Comparison of ENCODE assay signal across 8 mouse cellular contexts in the genomic region with DNA sequence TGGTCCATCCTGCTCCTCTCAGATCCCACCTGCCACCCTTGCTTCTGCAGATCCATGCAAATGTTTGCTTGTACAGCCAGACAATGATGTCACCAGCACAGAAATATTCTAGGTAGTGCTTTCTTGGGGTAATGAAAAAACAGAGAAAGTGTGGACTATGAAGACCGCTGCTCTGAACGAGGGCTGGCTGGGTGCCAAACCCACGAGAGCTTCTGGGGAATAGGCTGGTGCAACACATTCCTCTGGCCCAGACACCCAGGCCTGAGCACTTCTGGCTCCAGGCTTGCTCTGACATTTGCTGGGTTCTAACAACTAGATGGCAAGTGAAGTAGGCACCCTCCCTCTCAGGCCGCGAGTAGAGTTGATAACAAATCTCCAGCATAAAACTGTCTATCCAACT. TPM values are rescaled to one million over a fixed set of nuclear protein-coding genes. Genes with fewer than 3 reads are reported as not detected.
DNase-seq lines count a peak whose midpoint lies in the region; ATAC-seq and TF ChIP-seq lines count a peak whose summit lies in the region.

No protein-coding gene starts in this region.

- peaks cover 21% of the 10 kb centered on the region for H3K79me2 ChIP-seq in CH12.LX (replicated peaks; ENCODE audit: control insufficient read depth, extremely low read depth, insufficient read depth, poor library complexity, severe bottlenecking)

- no peak overlapping the region for H3K27ac ChIP-seq in hindbrain, embryonic 14.5 days
- no peak overlapping the region for H3K27ac ChIP-seq in hindbrain, embryonic 12.5 days
- H3K27ac ChIP-seq in CH12.LX (ENCODE audit: insufficient read depth, low read depth) = no peak overlapping the region
- 0 out of 2 replicates have a peak overlapping the region, but pooled peaks have one; percentile 10 for H3K27ac ChIP-seq in kidney, postnatal 0 days

- ATAC-seq in hindbrain, embryonic 14.5 days (ENCODE audit: low FRiP score) = no peak; the same call in 1 of the 2 replicates
- ATAC-seq in hindbrain, embryonic 12.5 days (ENCODE audit: low FRiP score) = no peak
- ATAC-seq in granulocyte monocyte progenitor cell, adult 5-6 weeks (replicated peaks; ENCODE audit: poor library complexity, severe bottlenecking) = peak; percentile 65
- 0 out of 2 replicates have a peak, but pooled peaks have one; percentile 33 for ATAC-seq in kidney, postnatal 0 days (replicated peaks; ENCODE audit: low FRiP score, low read depth)

- in situ Hi-C loops in CH12.LX (cut with MboI; ENCODE audit: low pct_ligation_motif_present, low pct_unique_long_range_greater_than_20kb, low sequenced_read_pairs) = loop anchor here (10.0 kb wide), 1 partner anchor 81 kb away; no protein-coding TSS in a partner anchor

- H3K27me3 ChIP-seq in hindbrain, embryonic 14.5 days (ENCODE audit: control insufficient read depth, insufficient read depth, low read length) = no peaks in the 10 kb centered on the region
- H3K27me3 ChIP-seq in hindbrain, embryonic 12.5 days = no peaks in the 10 kb centered on the region
- H3K27me3 ChIP-seq in CH12.LX (replicated peaks) = no peaks in the 10 kb centered on the region
- H3K27me3 ChIP-seq in kidney, postnatal 0 days (ENCODE audit: insufficient read depth, low read length) = no peaks in the 10 kb centered on the region

- WGBS in hindbrain, embryonic 14.5 days = 41% methylated on average over 5 of the region's 5 CpGs
- 54% methylated on average over 5 of the region's 5 CpGs for WGBS in hindbrain, embryonic 12.5 days
- WGBS in kidney, postnatal 0 days = 17% methylated on average over 5 of the region's 5 CpGs

- H3K4me2 ChIP-seq in hindbrain, embryonic 14.5 days (replicated peaks) = no peak overlapping the region
- no peak overlapping the region for H3K4me2 ChIP-seq in hindbrain, embryonic 12.5 days (replicated peaks)
- no peak overlapping the region for H3K4me2 ChIP-seq in CH12.LX (ENCODE audit: insufficient read depth, low read depth, poor library complexity, severe bottlenecking)
- no peak overlapping the region for H3K4me2 ChIP-seq in kidney, postnatal 0 days (ENCODE audit: low read length)

- no peak for TF ChIP-seq POLR2A in CH12.LX (IDR thresholded peaks at IDR 0.05; ENCODE audit: low read depth, low read length)

- peak; percentile 43 for DNase-seq in hindbrain, embryonic 14.5 days (ENCODE audit: low spot score)
- DNase-seq in CH12.LX (ENCODE audit: extremely low read depth) = peak; percentile 25
- peak; percentile 46 to 63 for DNase-seq in cerebellum, adult 18-20 months
- peak; percentile 48 for DNase-seq in kidney, postnatal 0 days (ENCODE audit: low spot score)
- DNase-seq in lung, postnatal 4 days = peak; percentile 84 to 91
- DNase-seq in yolk sac, embryonic 10.5 days (ENCODE audit: low spot score) = peak; percentile 41

- TF ChIP-seq CTCF in CH12.LX (conservative IDR thresholded peaks at IDR 0.05 in 1 of 2, IDR thresholded peaks at IDR 0.05 in 1 of 2; ENCODE audit: low read depth in 2 of 2, low read length in 2 of 2) = no peak
- TF ChIP-seq CTCF in kidney, postnatal 0 days (IDR thresholded peaks at IDR 0.05; ENCODE audit: low read depth) = no peak

- H3K9ac ChIP-seq in hindbrain, embryonic 14.5 days = no peak overlapping the region
- H3K9ac ChIP-seq in hindbrain, embryonic 12.5 days = no peak overlapping the region
- H3K9ac ChIP-seq in CH12.LX (ENCODE audit: insufficient read depth, low read depth) = no peak overlapping the region
- H3K9ac ChIP-seq in kidney, postnatal 0 days (ENCODE audit: low read depth, low read length) = no peak overlapping the region

- TF ChIP-seq RAD21 in CH12.LX (IDR thresholded peaks at IDR 0.05; ENCODE audit: low read depth, low read length) = no peak

- dilution Hi-C loops in CH12.LX (cut with MboI; ENCODE audit: extremely low pct_ligation_motif_present, extremely low pct_unique_long_range_greater_than_20kb, low sequenced_read_pairs) = no loop called here

- H3K9me3 ChIP-seq in hindbrain, embryonic 14.5 days (ENCODE audit: control insufficient read depth, low read length) = no peaks in the 10 kb centered on the region
- no peaks in the 10 kb centered on the region for H3K9me3 ChIP-seq in hindbrain, embryonic 12.5 days (replicated peaks)
- H3K9me3 ChIP-seq in CH12.LX (replicated peaks; ENCODE audit: low read length) = no peaks in the 10 kb centered on the region
- H3K9me3 ChIP-seq in kidney, postnatal 0 days (replicated peaks; ENCODE audit: low read length) = no peaks in the 10 kb centered on the region

- TF ChIP-seq EP300 in CH12.LX (IDR thresholded peaks at IDR 0.05; ENCODE audit: low read length) = peak; percentile 20; the same call in 1 of the 2 replicates

- H3K4me3 ChIP-seq in hindbrain, embryonic 14.5 days (replicated peaks; ENCODE audit: low read length) = no peak overlapping the region
- no peak overlapping the region for H3K4me3 ChIP-seq in hindbrain, embryonic 12.5 days
- no peak overlapping the region for H3K4me3 ChIP-seq in CH12.LX (replicated peaks in 1 of 3; ENCODE audit: low read depth in 2 of 3, low read length in 2 of 3, poor library complexity in 1 of 3)
- no peak overlapping the region for H3K4me3 ChIP-seq in kidney, postnatal 0 days (replicated peaks; ENCODE audit: low read depth, low read length)

- H3K36me3 ChIP-seq in hindbrain, embryonic 14.5 days (replicated peaks; ENCODE audit: control insufficient read depth, insufficient read depth) = no peaks in the 10 kb centered on the region
- H3K36me3 ChIP-seq in hindbrain, embryonic 12.5 days = 0 out of 2 replicates have a peak, but pooled peaks cover 3% of the 10 kb centered on the region
- peaks cover 0 to 14% of the 10 kb centered on the region in 2 experiments for H3K36me3 ChIP-seq in CH12.LX (replicated peaks in 1 of 2; ENCODE audit: control insufficient read depth in 1 of 2, insufficient read depth in 1 of 2, low read length in 1 of 2)
- H3K36me3 ChIP-seq in kidney, postnatal 0 days (ENCODE audit: insufficient read depth, low read length) = no peaks in the 10 kb centered on the region

- H3K4me1 ChIP-seq in hindbrain, embryonic 14.5 days (replicated peaks; ENCODE audit: control insufficient read depth, insufficient read depth, low read length) = peaks cover 33% of the 10 kb centered on the region
- peaks cover 45% of the 10 kb centered on the region for H3K4me1 ChIP-seq in hindbrain, embryonic 12.5 days
- peaks cover 15 to 61% of the 10 kb centered on the region in 2 experiments for H3K4me1 ChIP-seq in CH12.LX (ENCODE audit: control insufficient read depth in 1 of 2, insufficient read depth in 2 of 2)
- H3K4me1 ChIP-seq in kidney, postnatal 0 days (replicated peaks; ENCODE audit: insufficient read depth, low read length) = peaks cover 35% of the 10 kb centered on the region

TF ChIP-seq in CH12.LX, 34 proteins besides CTCF, POLR2A, EP300 and RAD21:
- no peak for TF ChIP-seq ZKSCAN1 (IDR thresholded peaks at IDR 0.05; ENCODE audit: borderline replicate concordance, low read depth, low read length)
- TF ChIP-seq JUN (IDR thresholded peaks at IDR 0.05; ENCODE audit: insufficient read depth, low read depth, low read length) = peak; percentile 29; the same call in 1 of the 2 replicates
- TF ChIP-seq MEF2A (IDR thresholded peaks at IDR 0.05; ENCODE audit: borderline replicate concordance, low read depth, low read length) = peak; percentile 80; the same call in 1 of the 2 replicates
- no peak for TF ChIP-seq PAX5 (IDR thresholded peaks at IDR 0.05; ENCODE audit: low read length)
- no peak for TF ChIP-seq USF2 (conservative IDR thresholded peaks at IDR 0.05; ENCODE audit: low read depth, low read length)
- no peak for TF ChIP-seq BHLHE40 (IDR thresholded peaks at IDR 0.05; ENCODE audit: low read depth, low read length)

RNA-seq across cellular contexts. Expression of a gene that starts 11.6 kb away (rescaled TPM):
- 89.1 and 99.0 TPM in 2 replicates for polyA plus RNA-seq in hindbrain, embryonic 14.5 days (2014; fragmentation: Nextera tagmentation; extraction: Ambion mirVana)
- polyA plus RNA-seq in hindbrain, embryonic 12.5 days (2016; fragmentation: Nextera tagmentation; extraction: Ambion mirVana) = 114 and 117 TPM in 2 replicates
- total RNA-seq in CH12.LX (2012; rRNA removed) (20.5 and 21.9 TPM in 2 replicates), CH12.LX (2014; rRNA removed) (12.4 and 13.7 TPM in 2 replicates)
- polyA plus RNA-seq in CH12.LX (2012; ENCODE audit: insufficient read length, low read depth) = 17.9 and 19.6 TPM in 2 replicates
- total RNA-seq in granulocyte monocyte progenitor cell, adult 5-6 weeks (2014; fragmentation: Nextera tagmentation) = 109 and 110 TPM in 2 replicates
- 86.0 and 94.1 TPM in 2 replicates for total RNA-seq in granulocyte monocyte progenitor cell, adult 5-6 weeks (2017)
- 73.4 and 84.0 TPM in 2 replicates for polyA plus RNA-seq in kidney, postnatal 0 days (2015; fragmentation: Nextera tagmentation; extraction: Ambion mirVana)

Comparison
In these comparisons a context has a peak if more than half of its experiments do, and no peak if none do; other contexts are left out.
1. ATAC-seq: peak in granulocyte monocyte progenitor cell, adult 5-6 weeks (single experiment) and kidney, postnatal 0 days (single experiment); none in hindbrain, embryonic 14.5 days (single experiment) and hindbrain, embryonic 12.5 days (single experiment).
2. DNase-seq: peak in every context shown above with its lines; median percentile 88 in lung, postnatal 4 days; 54 in cerebellum, adult 18-20 months; 48 in kidney, postnatal 0 days; 43 in hindbrain, embryonic 14.5 days; 41 in yolk sac, embryonic 10.5 days; 25 in CH12.LX.